ENCODE assay signal across 21 mouse cellular contexts in genomic region chr12:87149471-87149870, GRCm38 (mm10). TPM values are rescaled to one million over a fixed set of nuclear protein-coding genes. Genes with fewer than 3 reads are reported as not detected.
DNase-seq lines count a peak whose midpoint lies in the region; ATAC-seq lines count a peak whose summit lies in the region.
"Had no signal": no experiment of that assay in that cellular context is flagged by ENCODE, and none has a peak within 500 bp of the region (broad histone marks: within the 10 kb centered on the region; RNA-seq: fewer than 3 reads in every experiment).

No protein-coding gene starts in this region.

- H3K9me3 ChIP-seq in forebrain, embryonic 16.5 days (ENCODE audit: control insufficient read depth, low read length) = no peaks in the 10 kb centered on the region
- H3K9me3 ChIP-seq: embryonic facial prominence, embryonic 13.5 days; embryonic facial prominence, embryonic 15.5 days had no signal

- H3K36me3 ChIP-seq in forebrain, embryonic 16.5 days (ENCODE audit: control insufficient read depth, insufficient read depth) = no peaks in the 10 kb centered on the region
- H3K36me3 ChIP-seq: embryonic facial prominence, embryonic 15.5 days had no signal

- H3K27ac ChIP-seq in forebrain, embryonic 16.5 days (ENCODE audit: low read length) = no peak overlapping the region
- H3K27ac ChIP-seq: embryonic facial prominence, embryonic 13.5 days; embryonic facial prominence, embryonic 15.5 days; forebrain, embryonic 12.5 days had no signal

- 98% methylated on average over 5 of the region's 5 CpGs for WGBS in forebrain, embryonic 16.5 days

- no peak overlapping the region for H3K4me2 ChIP-seq in forebrain, embryonic 16.5 days (ENCODE audit: low read length)
- H3K4me2 ChIP-seq: forebrain, embryonic 12.5 days had no signal

- ATAC-seq in forebrain, embryonic 16.5 days = no peak
- ATAC-seq: forebrain, embryonic 14.5 days; forebrain, postnatal 0 days; Patski had no signal

- peaks cover 14% of the 10 kb centered on the region for H3K4me1 ChIP-seq in forebrain, embryonic 16.5 days (replicated peaks; ENCODE audit: control insufficient read depth, insufficient read depth, low read length)

- DNase-seq in cerebellum, adult 8-10 months = peak; percentile 9
- no peak for DNase-seq in cerebellum, adult 18-20 months
- DNase-seq in cerebellum, adult 9-11 months = peak; percentile 36
- no peak for DNase-seq in cerebellum, postnatal 4 days (ENCODE audit: low spot score in 2 of 2)
- DNase-seq in ES-CJ7 (ENCODE audit: low read depth, low spot score) (peak; percentile 36), ZHBTc4 (ENCODE audit: low read depth, low spot score) (peak; percentile 33)
- DNase-seq: adrenal gland, adult 2 months; adrenal gland, postnatal 10 days; adrenal gland, postnatal 25 days; cerebellum, postnatal 25 days; embryo, embryonic 11 days; forebrain, postnatal 0 days had no signal

- no peak overlapping the region for H3K4me3 ChIP-seq in forebrain, embryonic 16.5 days (replicated peaks; ENCODE audit: low read length)

- H3K27me3 ChIP-seq in forebrain, embryonic 16.5 days (replicated peaks; ENCODE audit: control insufficient read depth, insufficient read depth, low read length) = no peaks in the 10 kb centered on the region
- H3K27me3 ChIP-seq: embryonic facial prominence, embryonic 13.5 days; embryonic facial prominence, embryonic 15.5 days; forebrain, embryonic 12.5 days; Patski had no signal

- H3K9ac ChIP-seq in forebrain, embryonic 16.5 days (replicated peaks; ENCODE audit: low read depth, low read length) = no peak overlapping the region
- H3K9ac ChIP-seq: embryonic facial prominence, embryonic 15.5 days; forebrain, postnatal 0 days had no signal

RNA-seq across cellular contexts. Expression of gene Pomt2, which starts 1.7 kb away (rescaled TPM):
- 12.7 and 13.4 TPM in 2 replicates for polyA plus RNA-seq in forebrain, embryonic 16.5 days (2015; fragmentation: Nextera tagmentation; extraction: Ambion mirVana)

RNA-seq across cellular contexts. Expression of gene Gstz1, which starts 2.5 kb away (rescaled TPM):
- 26.8 and 30.0 TPM in 2 replicates for polyA plus RNA-seq in forebrain, embryonic 16.5 days (2015; fragmentation: Nextera tagmentation; extraction: Ambion mirVana)

RNA-seq across cellular contexts. Expression of gene Ngb, which starts 47.1 kb away (rescaled TPM):
- 2.2 and 3.7 TPM in 2 replicates for polyA plus RNA-seq in forebrain, embryonic 16.5 days (2015; fragmentation: Nextera tagmentation; extraction: Ambion mirVana)
- polyA plus RNA-seq: embryonic facial prominence, embryonic 11.5 days; erythroblast, embryonic 14.5 days; G1E had no signal

RNA-seq across cellular contexts. Expression of gene Samd15, which starts 50.1 kb away (rescaled TPM):
- 1.1 and 1.3 TPM in 2 replicates for polyA plus RNA-seq in forebrain, embryonic 16.5 days (2015; fragmentation: Nextera tagmentation; extraction: Ambion mirVana)
- polyA plus RNA-seq: erythroblast, embryonic 14.5 days; G1E had no signal

RNA-seq across cellular contexts. Expression of gene Tmed8, which starts 50.8 kb away (rescaled TPM):
- polyA plus RNA-seq in forebrain, embryonic 16.5 days (2015; fragmentation: Nextera tagmentation; extraction: Ambion mirVana) = 4.7 and 5.1 TPM in 2 replicates

Comparison
In these comparisons a context has a peak if more than half of its experiments do, and no peak if none do; other contexts are left out.
1. DNase-seq: peak in cerebellum, adult 8-10 months (single experiment), cerebellum, adult 9-11 months (single experiment), ES-CJ7 (single experiment) and ZHBTc4 (single experiment); none in cerebellum, adult 18-20 months (0 of 2) and cerebellum, postnatal 4 days (0 of 2).